Mouse (Mus musculus): Measurements from ENCODE around the gene Pdap1. TPM values are rescaled to one million over a fixed set of nuclear protein-coding genes. Genes with fewer than 3 reads are reported as not detected.

Gene Pdap1
- total and polyA plus RNA-seq, 3 experiments, result 104 to 301 TPM; not detected in 1

GRCm38 (mm10) chr5:145105694-145106275 lies 34.3 kb downstream of the Pdap1 start:
- Histone ChIP-seq H3K9ac (ENCODE audit: control insufficient read depth, low read depth, low read length, poor library complexity, severe bottlenecking) (no peak overlapping the region), H3K79me2 (ENCODE audit: control insufficient read depth, insufficient read depth, low read length, poor library complexity) (no peaks in the 10 kb centered on the region), H3K4me1 (ENCODE audit: control insufficient read depth in 1 of 2, insufficient read depth in 2 of 2, low read length in 2 of 2) (peaks cover 5 to 15% of the 10 kb centered on the region in 2 experiments; a peak in 3 of 4 replicates), H3K4me3 (ENCODE audit: control insufficient read depth in 1 of 2, insufficient read depth in 1 of 2, low read depth in 2 of 2, low read length in 2 of 2) (no peak overlapping the region), H3K27me3 (ENCODE audit: control insufficient read depth in 1 of 2, insufficient read depth in 2 of 2, low read length in 2 of 2) (no peaks in the 10 kb centered on the region), H3K9me3 (replicated peaks; ENCODE audit: insufficient read depth, low read length) (no peaks in the 10 kb centered on the region), H3K36me3 (ENCODE audit: control insufficient read depth in 1 of 2, insufficient read depth in 2 of 2, low read length in 2 of 2) (peaks cover 9 to 29% of the 10 kb centered on the region in 2 experiments), H3K27ac (ENCODE audit: control insufficient read depth, low read depth, low read length) (no peak overlapping the region)
- TF ChIP-seq ETS1 (IDR thresholded peaks at IDR 0.05; ENCODE audit: low read depth, low read length) (peak; percentile 51; the same call in 1 of the 2 replicates), MXI1 (IDR thresholded peaks at IDR 0.05; ENCODE audit: low read depth, low read length) (no peak), POLR2A (IDR thresholded peaks at IDR 0.05; ENCODE audit: control insufficient read depth in 1 of 2, insufficient read depth in 1 of 2, low read depth in 1 of 2, low read length in 2 of 2, poor library complexity in 1 of 2) (0 out of 4 replicates have a peak, but pooled peaks of 1 of the 2 experiments have one; percentile 5), SIN3A (IDR thresholded peaks at IDR 0.05; ENCODE audit: low read length) (no peak), NRF1 (IDR thresholded peaks at IDR 0.05; ENCODE audit: insufficient read depth, low read depth, low read length, poor library complexity, severe bottlenecking) (peak; percentile 16; the same call in 1 of the 2 replicates)
- no peak for DNase-seq (ENCODE audit: low read depth, low spot score)

DNA sequence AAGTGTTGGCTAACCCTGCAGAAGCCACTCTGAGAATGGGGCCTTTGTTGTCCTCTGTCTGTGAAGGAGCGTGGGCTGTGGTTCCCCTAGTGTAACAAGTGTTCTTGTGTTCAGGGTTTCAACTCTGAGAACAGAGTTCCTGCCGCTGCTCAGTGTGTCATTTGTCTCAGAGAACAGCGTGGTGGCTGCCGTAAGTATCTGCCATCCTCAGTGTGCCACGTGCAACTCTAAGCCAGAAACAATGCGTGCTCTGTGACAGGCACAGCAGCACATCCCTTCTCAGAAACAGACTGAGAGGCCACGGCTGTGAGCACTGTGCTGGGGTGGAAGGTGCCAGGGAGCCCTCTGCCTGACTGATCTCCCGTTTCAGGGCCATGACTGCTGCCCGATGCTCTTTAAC lies 35.7 kb downstream of the Pdap1 start:
- peaks cover 14 to 33% of the 10 kb centered on the region in 2 experiments for H3K36me3 ChIP-seq (ENCODE audit: control insufficient read depth in 1 of 2, insufficient read depth in 2 of 2, low read length in 2 of 2)
- H3K9ac ChIP-seq (ENCODE audit: control insufficient read depth, low read depth, low read length, poor library complexity, severe bottlenecking), result no peak overlapping the region
- no peaks in the 10 kb centered on the region for H3K79me2 ChIP-seq (ENCODE audit: control insufficient read depth, insufficient read depth, low read length, poor library complexity)
- TF ChIP-seq MAX (IDR thresholded peaks at IDR 0.05; ENCODE audit: low read length) (no peak), SMC3 (IDR thresholded peaks at IDR 0.05; ENCODE audit: low read depth, low read length) (no peak), ETS1 (IDR thresholded peaks at IDR 0.05; ENCODE audit: low read depth, low read length) (no peak), POLR2AphosphoS5 (IDR thresholded peaks at IDR 0.05; ENCODE audit: borderline replicate concordance, low read depth, low read length) (no peak), RAD21 (IDR thresholded peaks at IDR 0.05; ENCODE audit: low read depth, low read length) (no peak), NRF1 (IDR thresholded peaks at IDR 0.05; ENCODE audit: insufficient read depth, low read depth, low read length, poor library complexity, severe bottlenecking) (no peak), GABPA (IDR thresholded peaks at IDR 0.05; ENCODE audit: low read depth, low read length) (no peak), TCF12 (IDR thresholded peaks at IDR 0.05; ENCODE audit: low read depth, low read length) (no peak), EP300 (IDR thresholded peaks at IDR 0.05; ENCODE audit: low read depth in 1 of 2, low read length in 2 of 2) (no peak)
- H3K27me3 ChIP-seq (ENCODE audit: control insufficient read depth in 1 of 2, insufficient read depth in 2 of 2, low read length in 2 of 2), result no peaks in the 10 kb centered on the region
- H3K9me3 ChIP-seq (replicated peaks; ENCODE audit: insufficient read depth, low read length), result no peaks in the 10 kb centered on the region
- peaks cover 5 to 20% of the 10 kb centered on the region in 2 experiments; a peak in 3 of 4 replicates for H3K4me1 ChIP-seq (ENCODE audit: control insufficient read depth in 1 of 2, insufficient read depth in 2 of 2, low read length in 2 of 2)
- H3K27ac ChIP-seq (ENCODE audit: control insufficient read depth, low read depth, low read length), result no peak overlapping the region
- no peak for DNase-seq (ENCODE audit: low read depth, low spot score)
- H3K4me3 ChIP-seq (ENCODE audit: control insufficient read depth in 1 of 2, insufficient read depth in 1 of 2, low read depth in 2 of 2, low read length in 2 of 2), result no peak overlapping the region

DNA sequence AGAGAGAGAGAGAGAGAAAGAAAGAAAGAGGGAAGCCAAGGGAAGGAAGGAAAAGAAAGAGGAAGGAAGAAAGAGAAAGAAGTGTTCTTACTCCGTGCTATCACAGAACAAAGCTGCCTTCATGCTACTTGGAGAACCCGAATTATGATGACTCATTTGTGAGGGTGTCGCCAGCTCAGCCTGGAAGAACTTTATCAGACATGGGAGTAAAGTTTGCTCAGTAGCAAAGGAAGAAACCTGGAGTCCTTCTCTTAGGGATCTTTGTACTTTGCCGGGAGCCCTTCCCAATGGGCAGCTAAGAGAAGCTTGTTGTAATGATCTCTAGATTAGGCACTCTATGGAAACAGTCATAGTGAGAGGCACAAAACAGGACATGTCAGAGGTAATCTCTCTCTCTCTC lies 37.3 kb downstream of the Pdap1 start:
- H3K4me1 ChIP-seq (ENCODE audit: control insufficient read depth in 1 of 2, insufficient read depth in 2 of 2, low read length in 2 of 2), result peaks cover 9 to 27% of the 10 kb centered on the region in 2 experiments
- DNase-seq (ENCODE audit: low read depth, low spot score), result peak; percentile 91
- H3K27ac ChIP-seq (ENCODE audit: control insufficient read depth, low read depth, low read length), result peak overlapping the region; percentile 86
- H3K79me2 ChIP-seq (ENCODE audit: control insufficient read depth, insufficient read depth, low read length, poor library complexity), result no peaks in the 10 kb centered on the region
- H3K36me3 ChIP-seq (ENCODE audit: control insufficient read depth in 1 of 2, insufficient read depth in 2 of 2, low read length in 2 of 2), result peaks cover 25 to 28% of the 10 kb centered on the region in 2 experiments
- H3K27me3 ChIP-seq (ENCODE audit: control insufficient read depth in 1 of 2, insufficient read depth in 2 of 2, low read length in 2 of 2), result no peaks in the 10 kb centered on the region
- TF ChIP-seq MYC (IDR thresholded peaks at IDR 0.05; ENCODE audit: low read depth, low read length) (no peak), EP300 (IDR thresholded peaks at IDR 0.05; ENCODE audit: low read depth in 1 of 2, low read length in 2 of 2) (peak; percentile 63 to 84), TAL1 (IDR thresholded peaks at IDR 0.05; ENCODE audit: low read length) (peak; percentile 19; the same call in 1 of the 2 replicates), GATA1 (IDR thresholded peaks at IDR 0.05; ENCODE audit: low read depth, low read length) (peak; percentile 65), MXI1 (IDR thresholded peaks at IDR 0.05; ENCODE audit: low read depth, low read length) (0 out of 2 replicates have a peak, but pooled peaks have one; percentile 27), GABPA (IDR thresholded peaks at IDR 0.05; ENCODE audit: low read depth, low read length) (no peak), JUND (IDR thresholded peaks at IDR 0.05; ENCODE audit: low read depth, low read length) (peak; percentile 93), E2F4 (IDR thresholded peaks at IDR 0.05; ENCODE audit: borderline replicate concordance, low read depth, low read length) (no peak), MAX (IDR thresholded peaks at IDR 0.05; ENCODE audit: low read length) (0 out of 2 replicates have a peak, but pooled peaks have one; percentile 20), RCOR1 (IDR thresholded peaks at IDR 0.05; ENCODE audit: low read depth, low read length) (0 out of 2 replicates have a peak, but pooled peaks have one; percentile 38), TBP (IDR thresholded peaks at IDR 0.05; ENCODE audit: low read depth, low read length) (peak; percentile 66), ETS1 (IDR thresholded peaks at IDR 0.05; ENCODE audit: low read depth, low read length) (peak; percentile 80), BHLHE40 (IDR thresholded peaks at IDR 0.05; ENCODE audit: borderline replicate concordance, low read depth, low read length) (0 out of 2 replicates have a peak, but pooled peaks have one; percentile 8)
- H3K9me3 ChIP-seq (replicated peaks; ENCODE audit: insufficient read depth, low read length), result no peaks in the 10 kb centered on the region
- H3K9ac ChIP-seq (ENCODE audit: control insufficient read depth, low read depth, low read length, poor library complexity, severe bottlenecking), result no peak overlapping the region
- H3K4me3 ChIP-seq (ENCODE audit: control insufficient read depth in 1 of 2, insufficient read depth in 1 of 2, low read depth in 2 of 2, low read length in 2 of 2), result no peak overlapping the region

All from MEL (cell line).